Mouse (Mus musculus) T-cell, adult 2 months (primary cell): ENCODE measurements around the gene Prep.
"Not testable (repeated sequence)": the region's sequence is repeated elsewhere in the genome, so short reads cannot be mapped to it uniquely, and the experiment has no call there.

ENCODE experiments used
- DNase-seq: peaks from one replicate; pipeline ENCODE4 v3.0.0; 2022; ENCODE audit warnings: low spot score

The Prep gene

DNA sequence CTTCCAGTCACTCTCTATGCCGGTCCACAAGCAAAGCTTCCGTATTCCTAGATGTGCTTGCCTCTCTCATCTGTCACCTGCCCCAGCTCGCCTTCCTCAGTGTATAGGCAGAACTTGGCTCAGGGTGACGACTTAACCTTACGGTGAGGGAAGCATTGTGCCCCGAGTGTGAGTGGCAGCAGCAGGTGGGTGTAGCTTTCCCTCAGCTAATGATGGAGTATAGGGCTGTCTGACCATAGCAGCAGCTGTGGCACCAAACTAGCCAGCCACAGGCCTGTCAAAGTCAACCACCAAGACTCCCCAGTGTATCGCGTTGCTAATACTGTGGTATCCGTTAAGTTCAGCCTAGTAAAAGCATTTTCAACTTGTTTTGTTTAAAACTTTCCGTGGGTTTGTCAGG, 9.6 kb downstream of the Prep start:
- DNase-seq = no peak

DNA sequence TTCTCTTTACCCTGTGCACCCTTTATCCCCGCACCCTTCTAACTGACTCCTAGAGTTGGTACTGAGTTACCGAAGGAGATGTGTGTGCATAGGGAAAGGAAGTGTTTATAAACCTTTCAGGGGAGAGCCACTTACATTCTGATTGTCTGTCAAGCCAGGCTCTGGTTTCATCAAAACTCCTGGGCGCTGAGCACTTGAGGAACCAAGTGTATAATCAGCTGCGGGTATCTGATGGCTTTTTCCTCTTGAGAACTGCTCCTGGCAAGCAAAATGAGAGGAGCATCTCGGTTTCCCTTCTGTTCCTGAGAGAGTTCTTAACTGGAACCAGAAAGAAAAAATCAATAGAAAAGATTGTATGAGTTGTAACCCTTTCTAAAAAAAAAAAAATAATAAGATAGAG, 10.3 kb downstream of the Prep start:
- DNase-seq = no peak

DNA sequence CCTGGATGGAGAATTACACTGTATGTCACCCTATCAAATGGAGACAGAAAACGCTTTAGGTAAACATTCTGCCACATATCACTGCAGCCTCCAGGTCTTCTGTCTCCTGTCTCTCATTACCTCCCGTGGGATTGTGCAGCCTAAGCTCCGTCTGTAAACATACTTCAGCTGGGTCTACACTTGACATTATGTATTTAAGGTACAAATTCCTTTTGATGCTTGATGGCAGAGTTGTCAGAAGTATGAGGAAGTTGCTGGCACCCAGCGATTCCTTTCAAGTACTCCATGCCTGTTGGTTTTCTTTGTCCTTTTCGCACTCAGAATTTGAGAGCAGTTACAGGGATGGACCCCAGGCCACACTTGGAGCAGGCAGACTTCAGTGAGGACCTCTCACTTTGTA, 12.8 kb downstream of the Prep start:
- no peak for DNase-seq

DNA sequence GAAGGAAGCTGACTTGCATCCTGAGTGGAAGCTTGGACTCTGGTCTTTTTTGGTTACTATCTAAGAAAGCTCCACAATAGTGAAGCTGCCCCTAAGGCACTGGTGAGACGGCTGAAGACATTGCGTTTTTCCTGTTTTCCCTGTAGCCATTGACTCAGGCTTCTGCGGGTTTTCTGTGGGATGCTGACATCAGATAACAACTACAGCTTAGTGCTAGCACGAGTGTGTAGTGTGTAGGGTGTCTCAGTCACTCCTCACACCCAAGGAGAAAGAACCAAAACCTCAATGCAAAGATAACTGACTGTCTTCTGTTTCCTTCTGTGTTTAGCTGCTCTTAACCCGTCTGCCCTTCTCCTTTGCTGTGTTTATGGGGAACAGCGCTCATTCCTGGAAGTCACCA, 13.5 kb downstream of the Prep start:
- no peak for DNase-seq

DNA sequence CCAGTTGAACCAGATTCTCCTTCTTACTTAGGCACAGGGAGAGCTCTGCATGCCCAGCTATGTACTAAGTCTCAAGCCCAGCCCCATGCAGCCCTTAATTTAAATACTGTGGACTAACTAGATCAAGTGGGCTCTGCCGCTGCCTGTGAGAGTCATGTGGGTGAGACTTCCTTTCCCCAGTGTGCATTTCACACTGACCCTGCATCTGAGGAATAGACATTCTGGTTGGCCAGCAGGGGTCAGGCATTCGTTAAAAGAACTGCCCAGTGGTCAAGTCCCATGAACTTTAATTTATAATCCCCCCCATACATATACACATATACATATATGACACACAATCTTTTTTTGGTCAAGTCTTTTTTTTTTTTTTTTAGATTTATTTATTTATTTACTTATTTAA, 15.7 kb downstream of the Prep start:
- no peak for DNase-seq

DNA sequence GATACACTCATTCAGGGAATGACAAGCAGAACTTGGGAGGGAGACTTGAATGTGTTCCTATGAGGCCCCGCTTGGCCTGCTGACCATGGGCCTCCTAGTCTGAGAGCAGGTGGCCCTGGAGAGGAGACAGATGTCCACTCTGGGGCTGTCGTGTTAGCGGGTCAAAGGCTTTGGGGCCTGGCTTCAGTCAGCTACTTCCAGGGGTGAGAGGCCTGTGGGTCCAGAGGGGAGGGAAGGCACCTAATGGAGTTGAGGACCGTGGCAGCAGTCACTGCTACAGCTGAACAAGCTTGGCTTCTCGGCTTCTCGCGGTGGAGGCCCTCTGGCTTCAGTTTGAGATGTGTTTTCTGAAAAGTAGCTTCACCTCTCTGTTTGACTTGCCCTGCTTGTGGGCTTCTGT, 17.0 kb downstream of the Prep start:
- not testable (repeated sequence) for DNase-seq

DNA sequence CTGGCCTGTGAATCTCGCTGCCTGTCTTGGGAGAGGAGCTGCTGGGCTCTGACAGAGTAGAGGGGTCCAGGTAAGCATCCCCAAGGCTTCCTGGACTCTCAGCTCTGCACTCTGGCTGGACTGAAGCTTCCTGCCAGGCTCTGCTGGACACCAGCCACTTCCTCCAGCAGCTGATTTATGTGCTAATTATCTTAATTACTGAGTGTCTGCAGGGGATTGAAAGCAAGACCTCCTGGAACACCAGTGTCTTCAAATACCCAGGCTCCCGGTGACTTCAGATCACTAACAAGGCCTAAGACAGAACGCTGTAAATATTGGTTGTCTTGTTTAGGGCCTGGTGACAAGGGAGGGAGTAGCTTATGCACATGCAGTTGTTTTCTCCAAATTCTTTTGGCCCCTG, 17.5 kb downstream of the Prep start:
- no peak for DNase-seq

DNA sequence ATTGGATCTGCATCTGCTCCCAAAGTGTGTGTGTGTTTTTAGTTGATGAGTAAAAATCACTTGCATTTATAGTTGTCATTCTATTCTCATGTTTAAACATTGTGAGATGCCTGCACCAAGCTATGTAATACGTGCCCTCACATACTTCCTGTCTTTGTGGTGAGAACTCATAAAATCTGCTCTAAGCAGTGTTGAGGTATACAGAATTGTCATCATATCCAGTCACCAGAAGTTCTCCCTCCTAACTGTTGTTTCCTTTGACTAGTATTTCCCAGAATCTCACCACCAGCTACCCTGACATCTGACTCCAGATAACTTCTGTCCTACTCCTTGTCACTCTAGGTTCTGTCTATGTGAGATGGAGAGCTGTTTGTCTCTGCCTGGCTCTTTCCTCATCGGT, 18.3 kb downstream of the Prep start:
- DNase-seq = no peak

DNA sequence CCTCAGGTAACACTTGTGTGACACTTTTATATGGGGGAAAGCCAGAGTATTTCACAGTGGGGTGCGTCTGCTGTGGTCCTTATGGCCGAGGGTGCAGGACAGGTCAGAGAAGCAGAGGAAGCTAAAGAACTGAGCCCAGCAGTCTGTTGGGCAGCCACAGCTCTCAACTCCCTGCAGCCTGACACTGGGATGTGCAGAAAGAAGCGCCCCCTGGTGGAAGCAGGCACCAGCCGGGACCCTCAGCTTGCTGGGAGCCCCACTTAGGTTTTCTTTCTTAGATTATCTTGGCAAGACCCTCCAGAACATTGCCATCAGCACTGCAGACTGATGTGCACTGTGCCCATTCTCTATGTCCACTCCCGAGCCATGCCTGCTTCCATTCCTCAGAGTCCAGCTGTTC, 19.6 kb downstream of the Prep start:
- DNase-seq = no peak

DNA sequence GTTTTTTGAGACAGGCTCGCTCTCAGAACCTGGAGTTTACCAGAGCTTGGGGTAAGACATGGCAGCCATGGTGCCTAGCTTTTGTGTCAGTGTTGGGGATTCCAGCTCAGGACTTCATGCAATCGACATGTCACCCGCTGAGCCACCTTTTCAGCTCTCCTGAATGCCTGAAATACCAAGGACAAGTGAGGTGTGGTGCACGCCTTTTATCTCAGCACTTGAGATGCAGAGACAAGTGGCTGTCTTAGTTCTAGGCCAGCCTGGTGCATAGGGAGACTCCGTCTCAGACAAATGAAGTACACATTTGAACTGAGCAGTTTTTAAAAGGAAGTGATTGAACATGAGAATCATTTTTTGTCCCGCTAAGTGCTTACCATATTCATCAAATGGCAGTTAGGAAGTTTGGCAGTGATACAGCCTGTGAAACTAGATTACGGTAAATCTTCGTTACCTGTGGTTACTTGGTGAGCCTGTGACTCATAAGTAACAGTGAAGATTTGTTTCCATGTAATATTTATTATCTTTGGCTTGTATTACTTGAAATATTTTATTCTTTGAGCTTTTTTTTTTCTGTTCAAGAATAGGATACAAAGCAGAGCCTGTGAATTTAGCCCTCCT, 24.6 kb downstream of the Prep start:
- no peak for DNase-seq

DNA sequence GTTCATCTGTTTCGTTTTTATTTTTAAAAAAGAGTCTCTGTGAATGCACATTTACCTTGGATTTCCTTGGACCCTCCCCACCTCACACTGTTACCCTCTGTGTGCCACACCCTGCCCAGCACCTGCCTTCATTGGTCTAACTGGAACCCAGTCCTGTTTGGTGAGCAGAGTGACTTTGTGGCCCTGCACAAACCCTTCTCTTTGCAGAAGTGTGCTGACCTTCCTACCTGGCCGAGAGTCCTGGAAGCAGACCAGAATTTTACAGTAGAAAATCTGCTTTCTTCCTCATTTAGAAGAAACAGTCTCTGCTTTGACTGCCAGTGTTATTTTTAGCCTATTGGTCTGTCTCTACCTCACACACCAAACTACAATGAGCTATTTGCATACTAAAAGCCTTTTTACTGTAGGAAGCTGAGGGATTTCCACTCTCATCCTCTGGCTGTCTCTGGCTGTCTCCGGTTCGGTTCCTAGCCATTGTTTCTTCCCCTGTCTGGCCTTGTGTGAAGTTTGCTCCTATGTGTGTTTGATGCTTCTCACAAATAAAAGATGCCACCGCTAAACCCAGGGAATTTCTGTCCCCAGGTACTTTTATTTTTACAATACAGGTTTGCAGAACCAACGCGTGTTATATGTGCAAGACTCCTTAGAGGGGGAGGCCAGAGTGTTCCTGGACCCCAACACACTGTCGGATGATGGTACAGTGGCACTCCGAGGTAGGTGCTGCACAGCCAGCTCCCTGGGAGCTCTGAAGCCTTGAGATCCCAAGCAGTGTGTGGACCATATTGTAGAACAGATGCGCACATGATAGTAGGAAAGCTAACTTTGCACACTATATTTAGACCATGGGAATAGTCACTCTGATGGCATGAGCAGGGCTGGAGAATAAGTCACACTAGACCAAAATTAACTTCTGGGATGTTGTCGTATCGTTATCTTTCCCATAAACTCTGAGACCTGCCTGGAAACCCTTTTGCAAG, 25.4 kb downstream of the Prep start:
- DNase-seq = no peak

DNA sequence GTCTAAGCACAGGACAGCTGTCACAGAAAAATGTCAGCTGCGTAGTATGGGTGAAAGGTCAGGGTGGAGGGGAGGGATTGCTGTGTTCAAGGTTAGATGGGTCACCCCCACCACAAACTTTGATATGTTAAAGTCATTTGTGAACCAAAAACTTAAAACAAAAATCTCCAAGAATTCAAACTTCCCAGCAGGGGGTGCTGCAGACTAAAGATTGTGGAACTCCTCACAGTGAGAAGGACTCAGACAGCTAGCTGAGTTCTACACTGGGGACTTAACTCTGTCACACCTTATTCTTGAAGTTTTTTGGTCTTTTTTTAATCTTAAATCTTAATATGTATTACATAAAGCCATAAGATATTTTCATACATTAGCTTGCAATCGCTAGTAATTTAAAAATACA, 31.7 kb downstream of the Prep start:
- DNase-seq = no peak

DNA sequence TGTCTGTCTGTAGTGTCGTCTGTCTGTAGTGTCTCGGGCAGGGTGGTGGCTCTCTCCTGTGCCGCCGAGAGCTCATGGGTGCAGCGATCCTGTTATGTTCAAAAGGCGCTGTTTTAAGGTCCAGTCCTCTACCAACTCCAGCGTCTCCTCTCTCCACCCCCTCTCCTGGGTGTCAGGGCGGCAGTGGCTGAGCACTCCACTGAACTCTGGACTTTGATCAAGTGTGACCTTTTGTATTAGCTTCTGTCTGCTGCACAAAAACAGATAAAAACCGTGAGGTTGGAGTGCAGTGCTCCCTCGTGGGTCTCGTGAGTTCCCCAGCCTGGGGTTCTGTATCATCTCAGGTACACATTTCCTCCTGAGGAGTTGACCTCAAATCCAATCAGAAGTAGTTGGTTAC, 33.5 kb downstream of the Prep start:
- DNase-seq = no peak

DNA sequence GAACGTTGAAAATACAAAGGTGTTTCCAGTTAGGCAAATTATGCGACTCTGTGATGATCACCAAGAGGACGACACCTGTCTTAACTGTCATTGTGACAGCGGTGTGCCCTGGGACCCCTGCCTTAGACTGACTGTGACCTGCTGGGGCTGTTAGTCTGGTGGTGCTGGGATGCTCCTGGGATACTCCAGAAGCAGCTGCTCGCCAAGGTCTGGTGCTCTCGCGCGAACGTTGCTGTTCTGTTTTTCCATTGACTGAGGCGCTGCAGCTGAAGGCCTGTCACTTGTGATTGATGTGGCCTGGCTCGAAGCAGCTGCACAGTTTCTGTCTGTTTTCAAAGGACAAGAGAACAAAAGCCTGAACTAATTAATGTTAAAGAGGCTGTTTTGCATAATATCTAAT, 36.2 kb downstream of the Prep start:
- no peak for DNase-seq

DNA sequence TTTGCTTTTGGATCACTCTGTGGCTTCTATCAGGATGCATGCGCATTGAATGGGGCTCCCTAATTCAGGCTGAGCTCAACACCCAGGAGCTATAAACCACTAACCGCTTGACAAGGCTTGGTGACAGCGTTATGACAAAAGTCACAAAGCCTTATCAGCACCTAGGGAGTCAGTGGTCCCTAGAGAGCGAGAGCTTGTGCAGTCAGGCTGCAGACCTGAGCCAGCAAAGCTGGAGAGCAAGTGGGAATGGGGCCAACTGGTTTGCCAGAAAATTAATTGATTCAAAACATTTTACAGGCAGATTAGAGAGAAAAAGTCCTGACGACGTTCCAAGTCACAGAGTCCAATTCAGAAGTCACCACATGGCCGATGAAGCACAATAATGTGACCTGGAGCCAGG, 37.1 kb downstream of the Prep start:
- no peak for DNase-seq

DNA sequence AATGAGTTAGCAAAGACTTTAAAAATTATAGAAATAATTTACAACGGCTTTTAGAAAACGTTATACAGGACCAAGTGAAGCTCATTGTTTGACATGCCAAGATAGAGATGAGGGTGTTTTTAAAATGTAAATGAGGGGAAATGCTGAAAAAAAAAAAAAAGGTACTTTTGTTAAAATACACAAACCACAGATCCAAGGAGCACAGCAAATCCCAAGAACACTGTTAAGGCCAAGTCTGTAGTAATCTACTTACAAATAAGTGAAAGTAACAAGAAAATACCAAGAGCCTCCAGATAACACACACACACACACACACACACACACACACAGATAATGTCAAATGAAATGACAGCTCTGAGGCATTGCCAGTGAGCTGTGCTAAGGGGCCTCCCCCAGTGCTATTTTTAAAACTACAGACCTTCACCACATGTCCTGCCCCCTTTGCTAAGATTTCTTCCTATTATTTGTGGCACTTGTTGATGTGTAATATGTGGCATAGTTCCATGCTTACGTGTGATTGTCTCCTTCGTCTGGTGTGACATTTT, 37.6 kb downstream of the Prep start:
- no peak for DNase-seq

DNA sequence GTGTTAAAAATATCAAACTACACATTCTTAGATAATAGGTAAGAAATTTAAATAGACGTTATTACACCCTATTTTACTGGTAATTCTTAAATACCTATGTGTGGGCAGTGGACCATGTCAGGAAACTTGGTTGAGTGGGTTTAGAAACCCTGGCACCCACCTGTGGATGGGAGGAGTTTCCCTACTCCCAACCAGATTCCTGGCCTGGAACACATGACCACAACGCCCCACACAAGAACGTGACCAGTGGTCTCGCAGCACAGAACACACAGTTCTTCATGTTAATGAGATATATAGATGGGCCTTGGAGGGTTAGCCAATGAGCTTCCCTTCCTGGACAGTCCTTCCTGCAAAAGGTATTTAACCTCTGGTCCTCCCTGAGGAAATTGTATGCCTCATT, 39.5 kb downstream of the Prep start:
- DNase-seq = no peak

DNA sequence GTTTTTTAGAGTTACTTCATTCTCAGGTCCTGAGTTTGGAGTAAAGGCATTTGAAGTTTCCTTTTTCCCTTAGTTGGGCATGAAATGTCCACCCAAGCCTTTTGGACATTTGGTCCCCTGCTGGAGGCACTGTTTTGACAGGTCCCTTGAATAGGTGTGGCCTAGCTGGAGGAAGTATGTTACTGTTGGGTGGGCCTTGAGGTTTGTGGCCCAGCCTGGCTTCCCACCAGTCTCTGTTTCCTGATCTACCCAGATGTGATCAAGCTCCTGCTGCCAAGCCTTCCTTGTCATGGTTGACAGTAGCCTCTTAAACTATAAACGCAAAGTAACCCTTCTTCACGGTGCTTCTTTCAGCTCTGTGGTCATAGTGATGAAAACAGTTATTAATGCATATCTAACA, 40.3 kb downstream of the Prep start:
- no peak for DNase-seq

DNA sequence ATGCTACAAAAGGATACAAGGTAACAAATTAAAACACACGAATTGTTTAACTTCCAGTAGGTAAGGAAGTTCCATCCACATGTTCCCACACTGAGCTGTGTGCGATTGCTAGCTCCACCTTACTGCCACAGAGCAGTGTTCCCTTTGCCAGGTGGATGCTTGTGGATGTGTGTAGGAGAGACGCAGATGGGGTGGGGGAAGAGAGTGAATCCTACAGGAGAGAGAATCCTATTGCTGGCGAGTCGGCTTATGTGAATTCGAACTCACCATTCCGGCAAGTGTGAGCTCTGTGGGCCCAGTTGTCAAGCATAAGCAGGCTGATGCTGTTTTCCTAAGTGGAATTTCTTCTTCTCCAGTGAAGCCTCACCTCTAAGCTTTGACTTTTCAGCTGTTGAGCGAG, 42.0 kb downstream of the Prep start:
- no peak for DNase-seq

DNA sequence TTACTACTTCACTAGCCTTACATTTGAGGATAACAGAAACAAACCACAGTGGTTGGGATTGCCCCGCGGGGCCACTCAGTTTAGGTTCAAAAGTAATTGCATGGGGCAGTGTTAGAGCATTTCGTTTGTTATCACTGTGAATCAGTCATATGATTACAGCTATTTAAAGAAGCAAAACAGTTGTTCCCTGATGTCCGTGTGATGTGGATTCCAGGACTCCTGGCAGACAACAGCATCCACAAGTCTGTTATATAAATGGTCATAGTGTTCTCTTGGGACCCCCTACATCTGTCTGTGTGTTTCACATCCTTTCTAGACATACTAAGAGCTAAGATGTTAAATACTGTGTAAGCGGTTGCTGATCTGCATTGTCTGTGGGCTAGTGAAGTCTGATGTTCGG, 43.0 kb downstream of the Prep start:
- DNase-seq = no peak

DNA sequence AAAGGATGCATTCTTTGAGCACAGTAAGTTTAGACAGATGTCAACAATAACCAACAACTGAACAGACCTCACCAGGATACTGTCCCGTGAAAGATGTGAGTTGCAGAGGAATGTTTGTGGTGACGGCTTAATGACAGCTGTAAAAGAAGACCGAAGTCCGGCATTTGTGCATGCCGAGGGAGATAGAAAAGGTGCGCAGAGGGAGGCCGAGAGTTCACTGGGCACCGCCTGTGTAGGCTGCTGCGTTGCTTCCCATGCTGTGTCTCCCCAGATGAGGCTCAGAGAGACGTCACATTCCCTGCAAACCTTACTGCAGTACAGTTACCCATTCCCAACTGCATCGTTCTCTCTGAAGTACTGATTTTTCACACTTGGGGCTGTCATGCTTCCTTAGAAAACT, 45.9 kb downstream of the Prep start:
- DNase-seq = no peak

DNA sequence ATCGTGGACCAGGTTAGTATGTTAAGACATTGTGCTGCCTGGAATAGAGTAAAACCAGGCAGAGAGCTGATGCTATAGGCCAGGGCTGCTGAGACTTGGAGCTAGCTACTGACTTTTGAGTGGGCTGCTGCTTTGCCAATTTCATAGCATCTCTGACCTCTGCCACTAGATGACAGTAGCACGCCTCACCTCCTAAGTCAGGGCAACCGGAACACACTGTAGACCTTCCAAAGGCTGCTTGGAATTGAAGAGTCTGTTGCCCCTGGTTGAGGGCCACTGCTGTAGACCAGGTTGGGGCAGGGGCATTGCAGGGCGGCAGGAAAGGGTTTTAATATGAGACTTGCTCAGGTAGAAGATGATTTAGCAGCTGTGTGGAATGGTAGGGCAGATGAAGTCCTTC, 47.5 kb downstream of the Prep start:
- DNase-seq = no peak

DNA sequence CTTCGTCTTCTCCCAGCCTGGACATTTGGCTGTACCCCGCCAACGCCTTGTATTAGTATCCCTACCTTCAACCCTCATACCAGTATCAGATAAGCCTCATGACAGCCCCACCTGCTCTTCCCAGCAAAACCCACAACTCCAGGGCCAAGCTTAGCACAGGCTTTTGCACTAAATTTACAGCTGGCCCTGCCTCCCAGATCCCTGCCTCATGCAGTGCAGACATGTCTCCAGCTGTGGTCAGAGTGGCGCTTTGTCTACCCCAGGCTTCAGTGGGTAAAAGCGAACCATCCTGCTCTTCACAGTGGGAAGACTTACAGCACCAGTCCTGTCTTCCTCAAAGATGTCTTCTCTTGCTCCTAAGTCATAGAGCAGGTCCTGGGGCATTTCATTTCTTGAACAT, 49.8 kb downstream of the Prep start:
- no peak for DNase-seq

DNA sequence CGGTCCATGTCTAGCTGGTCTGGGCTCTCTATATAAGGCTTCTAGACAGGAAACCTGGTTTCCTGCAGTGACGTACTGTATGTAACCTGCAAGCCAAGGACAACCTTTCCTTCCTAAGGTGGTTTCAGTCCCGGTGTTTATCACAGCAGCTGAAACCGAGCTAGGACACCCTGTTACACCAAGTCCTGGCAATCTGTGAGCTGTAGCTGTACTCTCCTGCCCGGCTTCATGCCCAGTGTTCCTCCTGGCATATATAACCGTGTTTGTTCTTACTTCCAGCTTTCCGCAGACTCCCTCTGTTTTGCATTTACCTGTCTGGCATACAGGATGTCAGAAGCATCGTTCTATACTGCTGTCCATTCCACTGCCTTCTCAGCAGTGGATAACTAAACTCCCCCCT, 51.4 kb downstream of the Prep start:
- DNase-seq = no peak
